Mouse (Mus musculus): Measurements from ENCODE around the gene Lin7c.

Lin7c gene

GRCm38 (mm10) chr2:109917496-109918413 is 27.1 kb downstream of the Lin7c start, which contains the start of gene Lgr4:
TSS of gene Lgr4 (plus strand) at chr2:109917647.
- peak; percentile 96 for DNase-seq (ENCODE audit: low read depth, low spot score)

- no peak for DNase-seq (ENCODE audit: low read depth, low spot score)
These were observed 28.1 kb downstream of the Lin7c start for GRCm38 (mm10) chr2:109918592-109919262.

- no peak for DNase-seq (ENCODE audit: low read depth, low spot score)
These were observed 29.8 kb downstream of the Lin7c start for GRCm38 (mm10) chr2:109920471-109920870.

- DNase-seq (ENCODE audit: low read depth, low spot score) = no peak
These were observed 30.8 kb downstream of the Lin7c start for GRCm38 (mm10) chr2:109921298-109922035.

- DNase-seq (ENCODE audit: low read depth, low spot score) = no peak
These were observed 31.7 kb downstream of the Lin7c start for GRCm38 (mm10) chr2:109922306-109922705.

GRCm38 (mm10) chr2:109923031-109923430 is 32.4 kb downstream of the Lin7c start:
- no peak for DNase-seq (ENCODE audit: low read depth, low spot score)

- DNase-seq (ENCODE audit: low read depth, low spot score) = no peak
These were observed 33.3 kb downstream of the Lin7c start for GRCm38 (mm10) chr2:109923945-109924344.

- DNase-seq (ENCODE audit: low read depth, low spot score) = no peak
These were observed 36.3 kb downstream of the Lin7c start for GRCm38 (mm10) chr2:109926984-109927383.

GRCm38 (mm10) chr2:109927446-109927845 is 36.8 kb downstream of the Lin7c start:
- no peak for DNase-seq (ENCODE audit: low read depth, low spot score)

GRCm38 (mm10) chr2:109927876-109928275 is 37.2 kb downstream of the Lin7c start:
- no peak for DNase-seq (ENCODE audit: low read depth, low spot score)

- DNase-seq (ENCODE audit: low read depth, low spot score) = no peak
These were observed 38.1 kb downstream of the Lin7c start for GRCm38 (mm10) chr2:109928791-109929190.

GRCm38 (mm10) chr2:109929256-109929655 is 38.6 kb downstream of the Lin7c start:
- no peak for DNase-seq (ENCODE audit: low read depth, low spot score)

GRCm38 (mm10) chr2:109930366-109930765 is 39.7 kb downstream of the Lin7c start:
- no peak for DNase-seq (ENCODE audit: low read depth, low spot score)

- DNase-seq (ENCODE audit: low read depth, low spot score) = no peak
These were observed 40.1 kb downstream of the Lin7c start for GRCm38 (mm10) chr2:109930771-109931170.

GRCm38 (mm10) chr2:109931978-109932780 is 41.5 kb downstream of the Lin7c start:
- DNase-seq (ENCODE audit: low read depth, low spot score) = no peak

- no peak for DNase-seq (ENCODE audit: low read depth, low spot score)
These were observed 42.5 kb downstream of the Lin7c start for GRCm38 (mm10) chr2:109933151-109933550.

- DNase-seq (ENCODE audit: low read depth, low spot score) = no peak
These were observed 43.4 kb downstream of the Lin7c start for GRCm38 (mm10) chr2:109934086-109934485.

GRCm38 (mm10) chr2:109935194-109935593 is 44.5 kb downstream of the Lin7c start:
- DNase-seq (ENCODE audit: low read depth, low spot score) = no peak

- DNase-seq (ENCODE audit: low read depth, low spot score) = no peak
These were observed 45.2 kb downstream of the Lin7c start for GRCm38 (mm10) chr2:109935754-109936409.

GRCm38 (mm10) chr2:109936410-109936755 is 45.7 kb downstream of the Lin7c start:
- no peak for DNase-seq (ENCODE audit: low read depth, low spot score)

GRCm38 (mm10) chr2:109941973-109942444 is 51.4 kb downstream of the Lin7c start:
- no peak for DNase-seq (ENCODE audit: low read depth, low spot score)

Data from telencephalon, adult 2 months (tissue).